Mouse (Mus musculus): Measurements from ENCODE around the gene Zmiz1. TPM values are rescaled to one million over a fixed set of nuclear protein-coding genes. Genes with fewer than 3 reads are reported as not detected.

The Zmiz1 gene
- polyA plus RNA-seq, 1 experiment from 2014 or later, result 57.4 TPM

DNA sequence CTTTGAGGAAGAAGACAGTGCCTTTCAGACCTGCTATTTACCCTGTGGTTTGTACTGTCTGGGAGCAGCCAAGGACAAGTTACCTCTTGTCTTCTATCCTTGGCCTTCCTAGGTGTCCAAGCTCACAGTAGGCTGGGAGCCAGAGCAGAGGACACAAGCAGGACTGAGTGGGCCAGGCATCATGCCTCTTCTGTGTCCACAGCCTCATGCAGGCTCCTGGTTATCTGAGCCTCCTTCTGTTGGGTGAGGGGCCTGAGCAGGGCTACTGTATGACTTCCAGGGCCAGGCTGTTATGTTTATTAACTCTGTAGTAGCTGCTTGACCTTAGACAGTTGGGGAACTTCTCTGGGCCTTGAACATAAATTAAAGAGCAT lies 75.4 kb downstream of the Zmiz1 start:
- Histone ChIP-seq H3K9me3 (ENCODE audit: control insufficient read depth, low read length) (no peaks in the 10 kb centered on the region), H3K36me3 (ENCODE audit: control insufficient read depth, insufficient read depth, low read length) (peaks cover 6% of the 10 kb centered on the region), H3K27ac (ENCODE audit: low read depth, low read length) (no peak overlapping the region), H3K27me3 (ENCODE audit: control insufficient read depth, insufficient read depth, low read length) (no peaks in the 10 kb centered on the region), H3K4me3 (ENCODE audit: low read depth, low read length) (no peak overlapping the region), H3K4me1 (ENCODE audit: control insufficient read depth, insufficient read depth, low read length) (no peaks in the 10 kb centered on the region), H3K4me2 (ENCODE audit: low read depth) (no peak overlapping the region), H3K9ac (ENCODE audit: low read length) (no peak overlapping the region)
- DNase-seq (ENCODE audit: low spot score) (no peak), ATAC-seq (ENCODE audit: insufficient read depth, low FRiP score, low TSS enrichment) (no peak)

DNA sequence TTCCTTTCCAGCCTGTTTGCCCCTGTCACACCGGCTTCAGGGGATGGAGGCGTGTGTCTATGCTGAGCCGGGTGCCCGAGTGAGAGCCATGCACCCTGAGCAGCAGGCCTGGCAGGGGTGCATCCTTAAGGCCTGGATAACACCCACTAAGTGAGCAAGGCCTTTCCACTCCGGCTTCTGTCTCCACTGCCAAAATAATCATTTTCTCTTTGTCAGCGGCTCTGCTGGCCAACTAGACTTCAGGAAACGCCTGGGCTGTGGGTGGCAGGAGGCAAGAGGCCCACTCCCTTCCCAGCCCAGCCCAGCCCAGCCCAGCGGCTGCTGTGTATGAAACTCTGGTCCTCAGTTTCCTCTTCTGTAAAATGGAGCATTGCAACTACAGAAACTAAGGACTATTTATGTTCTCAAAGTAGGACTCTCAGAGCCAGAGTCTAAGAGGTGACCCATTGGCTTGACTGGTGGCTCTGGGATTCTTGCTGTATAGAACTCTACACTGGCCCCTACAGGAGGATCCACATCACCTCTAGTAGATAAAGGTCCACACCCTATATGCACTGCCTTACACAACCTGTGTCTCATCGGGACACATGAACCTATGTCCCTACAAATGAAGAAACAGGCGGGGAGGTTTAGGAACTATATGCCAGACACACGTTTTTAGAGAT lies 76.1 kb downstream of the Zmiz1 start:
- DNase-seq (ENCODE audit: low spot score), result no peak
- H3K4me1 ChIP-seq (ENCODE audit: control insufficient read depth, insufficient read depth, low read length), result no peaks in the 10 kb centered on the region
- WGBS, result 86% methylated on average over 11 of the region's 11 CpGs
- H3K4me3 ChIP-seq (ENCODE audit: low read depth, low read length), result no peak overlapping the region
- no peak overlapping the region for H3K4me2 ChIP-seq (ENCODE audit: low read depth)
- H3K27me3 ChIP-seq (ENCODE audit: control insufficient read depth, insufficient read depth, low read length), result no peaks in the 10 kb centered on the region
- H3K36me3 ChIP-seq (ENCODE audit: control insufficient read depth, insufficient read depth, low read length), result peaks cover 8% of the 10 kb centered on the region
- ATAC-seq (ENCODE audit: insufficient read depth, low FRiP score, low TSS enrichment), result no peak
- H3K27ac ChIP-seq (ENCODE audit: low read depth, low read length), result no peak overlapping the region
- no peak overlapping the region for H3K9ac ChIP-seq (ENCODE audit: low read length)
- no peaks in the 10 kb centered on the region for H3K9me3 ChIP-seq (ENCODE audit: control insufficient read depth, low read length)

- ATAC-seq (ENCODE audit: insufficient read depth, low FRiP score, low TSS enrichment) (no peak), DNase-seq (ENCODE audit: low spot score) (no peak)
- Histone ChIP-seq H3K4me1 (ENCODE audit: control insufficient read depth, insufficient read depth, low read length) (no peaks in the 10 kb centered on the region), H3K9ac (ENCODE audit: low read length) (no peak overlapping the region), H3K27me3 (ENCODE audit: control insufficient read depth, insufficient read depth, low read length) (no peaks in the 10 kb centered on the region), H3K4me2 (ENCODE audit: low read depth) (no peak overlapping the region), H3K4me3 (ENCODE audit: low read depth, low read length) (no peak overlapping the region), H3K27ac (ENCODE audit: low read depth, low read length) (no peak overlapping the region), H3K36me3 (ENCODE audit: control insufficient read depth, insufficient read depth, low read length) (peaks cover 9% of the 10 kb centered on the region), H3K9me3 (ENCODE audit: control insufficient read depth, low read length) (no peaks in the 10 kb centered on the region)
- 87% methylated on average over 4 of the region's 4 CpGs for WGBS
Observed at GRCm38 (mm10) chr14:25535583-25535943, 76.6 kb downstream of the Zmiz1 start.

DNA sequence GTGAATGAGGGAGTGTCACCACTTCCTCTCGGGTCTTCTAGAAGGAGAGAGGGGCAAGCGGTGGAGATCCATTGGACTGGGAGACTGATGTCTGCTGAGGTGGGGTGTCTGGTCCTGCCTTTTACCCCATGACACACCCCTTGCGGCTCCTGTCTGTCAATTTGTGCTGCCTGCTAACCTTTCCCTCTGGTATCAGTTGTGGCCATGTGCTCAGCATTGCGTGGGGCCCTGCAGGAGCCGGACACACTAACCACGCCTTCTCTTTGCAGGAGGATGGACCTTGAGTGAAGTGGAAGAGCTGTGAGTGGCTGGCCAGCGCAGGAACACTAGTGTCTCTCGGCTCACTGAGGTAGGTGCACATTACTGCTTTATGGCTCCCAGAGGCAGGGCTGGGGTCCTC lies 77.5 kb downstream of the Zmiz1 start:
- H3K4me3 ChIP-seq (ENCODE audit: low read depth, low read length), result no peak overlapping the region
- no peaks in the 10 kb centered on the region for H3K27me3 ChIP-seq (ENCODE audit: control insufficient read depth, insufficient read depth, low read length)
- DNase-seq (ENCODE audit: low spot score) (no peak), ATAC-seq (ENCODE audit: insufficient read depth, low FRiP score, low TSS enrichment) (no peak)
- 87% methylated on average over 8 of the region's 8 CpGs for WGBS
- H3K9ac ChIP-seq (ENCODE audit: low read length), result no peak overlapping the region
- no peak overlapping the region for H3K27ac ChIP-seq (ENCODE audit: low read depth, low read length)
- no peaks in the 10 kb centered on the region for H3K9me3 ChIP-seq (ENCODE audit: control insufficient read depth, low read length)
- 0 out of 2 replicates have a peak, but pooled peaks cover 3% of the 10 kb centered on the region for H3K4me1 ChIP-seq (ENCODE audit: control insufficient read depth, insufficient read depth, low read length)
- H3K4me2 ChIP-seq (ENCODE audit: low read depth), result no peak overlapping the region
- peaks cover 9% of the 10 kb centered on the region for H3K36me3 ChIP-seq (ENCODE audit: control insufficient read depth, insufficient read depth, low read length)

GRCm38 (mm10) chr14:25537351-25537750 lies 78.4 kb downstream of the Zmiz1 start:
- H3K9ac ChIP-seq (ENCODE audit: low read length), result no peak overlapping the region
- 100% methylated on average over 1 of the region's 1 CpGs for whole genome bisulfite sequencing

GRCm38 (mm10) chr14:25538522-25538921 lies 79.5 kb downstream of the Zmiz1 start:
- Histone ChIP-seq H3K9me3 (ENCODE audit: control insufficient read depth, low read length) (no peaks in the 10 kb centered on the region), H3K36me3 (ENCODE audit: control insufficient read depth, insufficient read depth, low read length) (peaks cover 9% of the 10 kb centered on the region), H3K4me1 (ENCODE audit: control insufficient read depth, insufficient read depth, low read length) (0 out of 2 replicates have a peak, but pooled peaks cover 3% of the 10 kb centered on the region), H3K4me3 (ENCODE audit: low read depth, low read length) (no peak overlapping the region), H3K27me3 (ENCODE audit: control insufficient read depth, insufficient read depth, low read length) (no peaks in the 10 kb centered on the region), H3K27ac (ENCODE audit: low read depth, low read length) (no peak overlapping the region), H3K4me2 (ENCODE audit: low read depth) (no peak overlapping the region), H3K9ac (ENCODE audit: low read length) (no peak overlapping the region)
- DNase-seq (ENCODE audit: low spot score) (no peak), ATAC-seq (ENCODE audit: insufficient read depth, low FRiP score, low TSS enrichment) (no peak)
- 92% methylated on average over 2 of the region's 2 CpGs for WGBS

More at GRCm38 (mm10) chr14:25537351-25537750, 78.4 kb downstream of the Zmiz1 start:
- no peak overlapping the region for H3K4me3 ChIP-seq (ENCODE audit: low read depth, low read length)
- no peak overlapping the region for H3K4me2 ChIP-seq (ENCODE audit: low read depth)
- H3K27ac ChIP-seq (ENCODE audit: low read depth, low read length), result no peak overlapping the region
- H3K27me3 ChIP-seq (ENCODE audit: control insufficient read depth, insufficient read depth, low read length), result no peaks in the 10 kb centered on the region
- no peak for ATAC-seq (ENCODE audit: insufficient read depth, low FRiP score, low TSS enrichment)
- peaks cover 9% of the 10 kb centered on the region for H3K36me3 ChIP-seq (ENCODE audit: control insufficient read depth, insufficient read depth, low read length)
- 0 out of 2 replicates have a peak, but pooled peaks cover 3% of the 10 kb centered on the region for H3K4me1 ChIP-seq (ENCODE audit: control insufficient read depth, insufficient read depth, low read length)
- no peak for DNase-seq (ENCODE audit: low spot score)
- H3K9me3 ChIP-seq (ENCODE audit: control insufficient read depth, low read length), result no peaks in the 10 kb centered on the region

GRCm38 (mm10) chr14:25539493-25540116 lies 80.6 kb downstream of the Zmiz1 start:
- no peaks in the 10 kb centered on the region for H3K9me3 ChIP-seq (ENCODE audit: control insufficient read depth, low read length)
- H3K4me2 ChIP-seq (ENCODE audit: low read depth), result no peak overlapping the region
- H3K27ac ChIP-seq (ENCODE audit: low read depth, low read length), result no peak overlapping the region
- H3K4me3 ChIP-seq (ENCODE audit: low read depth, low read length), result no peak overlapping the region
- WGBS, result 89% methylated on average over 10 of the region's 10 CpGs
- ATAC-seq (ENCODE audit: insufficient read depth, low FRiP score, low TSS enrichment) (no peak), DNase-seq (ENCODE audit: low spot score) (no peak)
- no peaks in the 10 kb centered on the region for H3K27me3 ChIP-seq (ENCODE audit: control insufficient read depth, insufficient read depth, low read length)
- H3K9ac ChIP-seq (ENCODE audit: low read length), result no peak overlapping the region
- 0 out of 2 replicates have a peak, but pooled peaks cover 3% of the 10 kb centered on the region for H3K4me1 ChIP-seq (ENCODE audit: control insufficient read depth, insufficient read depth, low read length)
- H3K36me3 ChIP-seq (ENCODE audit: control insufficient read depth, insufficient read depth, low read length), result peaks cover 9% of the 10 kb centered on the region

GRCm38 (mm10) chr14:25540172-25540571 lies 81.2 kb downstream of the Zmiz1 start:
- Histone ChIP-seq H3K9me3 (ENCODE audit: control insufficient read depth, low read length) (no peaks in the 10 kb centered on the region), H3K4me1 (ENCODE audit: control insufficient read depth, insufficient read depth, low read length) (0 out of 2 replicates have a peak, but pooled peaks cover 3% of the 10 kb centered on the region), H3K27ac (ENCODE audit: low read depth, low read length) (no peak overlapping the region), H3K4me2 (ENCODE audit: low read depth) (no peak overlapping the region), H3K4me3 (ENCODE audit: low read depth, low read length) (no peak overlapping the region), H3K36me3 (ENCODE audit: control insufficient read depth, insufficient read depth, low read length) (peaks cover 9% of the 10 kb centered on the region), H3K9ac (ENCODE audit: low read length) (no peak overlapping the region), H3K27me3 (ENCODE audit: control insufficient read depth, insufficient read depth, low read length) (no peaks in the 10 kb centered on the region)
- ATAC-seq (ENCODE audit: insufficient read depth, low FRiP score, low TSS enrichment) (no peak), DNase-seq (ENCODE audit: low spot score) (no peak)
- WGBS, result 83% methylated on average over 4 of the region's 4 CpGs

- WGBS, result 79% methylated on average over 5 of the region's 5 CpGs
- ATAC-seq (ENCODE audit: insufficient read depth, low FRiP score, low TSS enrichment) (no peak), DNase-seq (ENCODE audit: low spot score) (no peak)
- no peak overlapping the region for H3K4me2 ChIP-seq (ENCODE audit: low read depth)
- no peaks in the 10 kb centered on the region for H3K27me3 ChIP-seq (ENCODE audit: control insufficient read depth, insufficient read depth, low read length)
- H3K9ac ChIP-seq (ENCODE audit: low read length), result no peak overlapping the region
- H3K9me3 ChIP-seq (ENCODE audit: control insufficient read depth, low read length), result no peaks in the 10 kb centered on the region
- no peak overlapping the region for H3K4me3 ChIP-seq (ENCODE audit: low read depth, low read length)
- H3K4me1 ChIP-seq (ENCODE audit: control insufficient read depth, insufficient read depth, low read length), result 0 out of 2 replicates have a peak, but pooled peaks cover 3% of the 10 kb centered on the region
- peaks cover 12% of the 10 kb centered on the region for H3K36me3 ChIP-seq (ENCODE audit: control insufficient read depth, insufficient read depth, low read length)
- H3K27ac ChIP-seq (ENCODE audit: low read depth, low read length), result no peak overlapping the region
Observed at GRCm38 (mm10) chr14:25541213-25541612, 82.2 kb downstream of the Zmiz1 start.

Measured in neural tube, embryonic 11.5 days (tissue).